Mouse (Mus musculus) C3H10T1/2 (cell line): Measurements from ENCODE around the gene Armh4. TPM values are rescaled to one million over a fixed set of nuclear protein-coding genes. Genes with fewer than 3 reads are reported as not detected.

Experiments
- polyA plus RNA-seq, 2 experiments: library from polyadenylated mRNA; unstranded; fragments of >200 nt; fragmentation: generic; extraction: Trizol; gene quantifications; one replicate each; pipeline ENCODE4 v1.2.1; 2012; ENCODE audit warnings: missing spikeins in 2 of 2

The Armh4 gene
- polyA plus RNA-seq = not detected

GRCm38 (mm10) chr14:49782715-49783531, at the start of gene Armh4:
Gene Armh4, minus strand, starts transcription at chr14:49783383.

Other genes starting within 250 kb of the Armh4 start
- gene Olfr722, start 118.6 kb upstream of the Armh4 start, polyA plus RNA-seq = not detected
- not detected for gene Olfr723, start 148.4 kb upstream of the Armh4 start, polyA plus RNA-seq
- not detected for gene Olfr724, start 179.9 kb upstream of the Armh4 start, polyA plus RNA-seq